Mouse (Mus musculus): ENCODE results near the gene Dcaf15.
A peak's percentile ranks its signal among the peaks of the same experiment; 100 is the strongest.

Gene Dcaf15

DNA sequence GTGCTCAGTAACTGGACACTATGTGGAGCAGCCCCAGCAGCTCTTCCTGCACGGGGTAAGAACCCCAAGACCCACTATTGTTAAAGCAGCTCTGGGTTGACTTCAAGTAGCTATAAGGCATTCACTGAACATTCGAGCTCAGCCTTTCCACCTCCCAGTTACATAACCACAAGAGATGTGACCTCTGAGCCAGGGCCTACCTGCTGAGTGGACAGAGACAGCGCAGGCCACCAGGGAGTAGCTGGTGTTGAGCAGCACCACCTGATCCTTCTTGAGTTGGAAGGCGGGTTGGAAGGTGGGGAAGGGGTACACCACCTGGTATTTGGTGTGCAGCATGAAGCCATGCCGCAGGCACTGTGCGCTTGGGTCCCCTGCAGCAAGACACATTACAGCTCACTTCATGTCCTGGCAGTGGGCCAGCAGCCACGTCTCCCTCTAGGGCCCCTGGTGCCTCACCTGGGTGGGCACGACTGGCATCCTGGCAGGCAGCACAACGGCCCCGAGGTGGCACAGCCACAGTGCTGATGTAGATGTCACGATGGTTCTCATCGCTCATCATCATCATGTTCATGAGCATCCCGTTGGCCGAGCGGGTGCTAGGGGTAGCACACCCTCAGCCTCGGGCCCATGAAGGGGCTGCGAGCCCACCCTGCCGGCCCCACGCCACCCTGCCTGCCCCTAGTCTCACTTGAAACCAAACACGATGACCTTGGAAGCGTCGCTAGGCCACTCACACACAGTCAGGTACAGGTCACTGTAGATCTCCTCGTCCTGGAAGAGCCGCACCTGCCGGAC, 2.9 kb downstream of the Dcaf15 start:
- no peak for DNase-seq (ENCODE audit: low spot score in 2 of 2)

DNA sequence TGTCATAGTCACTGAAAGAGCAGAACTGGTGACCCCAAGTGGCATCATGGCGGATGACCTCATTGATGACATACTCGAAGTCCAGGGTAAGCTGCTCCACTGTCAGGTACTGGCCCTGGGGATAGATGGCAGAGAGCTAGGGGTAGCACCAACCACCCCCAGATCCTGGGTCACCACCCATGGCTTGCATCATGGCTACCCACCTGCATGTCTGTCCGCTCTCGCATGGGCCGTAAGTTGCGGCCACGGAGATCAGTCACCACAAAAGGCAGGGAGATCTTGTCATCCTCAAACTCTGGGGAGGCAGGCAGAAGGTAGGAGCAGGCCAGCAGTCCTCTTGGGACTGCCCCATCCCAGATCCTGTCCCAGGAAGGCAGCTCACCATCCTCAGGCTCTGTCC, 6.2 kb downstream of the Dcaf15 start:
- DNase-seq (ENCODE audit: low spot score in 2 of 2): no peak

DNA sequence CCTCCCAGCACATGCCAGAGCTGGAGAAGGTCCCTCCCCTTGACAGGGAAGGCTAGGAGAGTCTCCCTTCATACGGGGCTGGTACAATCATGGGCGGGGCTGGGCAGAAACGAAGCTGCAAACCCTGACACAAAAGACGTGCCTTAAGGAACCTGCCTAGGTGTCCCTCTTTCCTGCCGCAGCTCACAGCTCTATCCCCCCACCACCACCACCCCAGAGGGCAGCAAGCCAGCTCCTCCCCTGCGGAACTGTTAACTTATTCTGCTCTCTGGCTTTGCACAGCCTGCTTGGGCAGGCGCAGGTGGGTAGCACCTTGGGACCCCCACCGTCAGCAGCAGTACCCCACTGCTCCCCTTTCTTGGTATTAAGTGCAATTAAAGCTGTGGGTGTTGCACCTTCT, 8.5 kb downstream of the Dcaf15 start:
- DNase-seq (ENCODE audit: low spot score in 2 of 2): no peak

DNA sequence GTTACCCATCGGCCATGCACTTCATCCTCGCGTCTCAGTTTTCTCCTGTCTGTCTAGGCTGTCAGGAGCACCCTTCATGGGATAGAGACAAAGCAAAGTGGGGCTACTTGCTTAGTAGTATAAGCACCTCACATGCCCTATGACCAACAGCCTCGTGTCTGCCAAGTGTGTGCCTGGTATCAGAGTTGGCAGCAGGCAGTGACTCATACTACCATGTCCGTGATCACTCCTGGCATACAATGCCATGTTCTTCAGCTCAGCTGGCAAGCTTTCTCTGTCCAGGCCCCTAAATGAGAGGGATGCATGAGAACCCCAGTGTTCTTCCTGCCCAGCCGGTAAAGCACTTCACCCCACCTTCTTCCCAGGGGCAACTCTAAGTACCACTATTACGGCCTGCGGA, 14.0 kb downstream of the Dcaf15 start:
- no peak for DNase-seq (ENCODE audit: low spot score in 2 of 2)

DNA sequence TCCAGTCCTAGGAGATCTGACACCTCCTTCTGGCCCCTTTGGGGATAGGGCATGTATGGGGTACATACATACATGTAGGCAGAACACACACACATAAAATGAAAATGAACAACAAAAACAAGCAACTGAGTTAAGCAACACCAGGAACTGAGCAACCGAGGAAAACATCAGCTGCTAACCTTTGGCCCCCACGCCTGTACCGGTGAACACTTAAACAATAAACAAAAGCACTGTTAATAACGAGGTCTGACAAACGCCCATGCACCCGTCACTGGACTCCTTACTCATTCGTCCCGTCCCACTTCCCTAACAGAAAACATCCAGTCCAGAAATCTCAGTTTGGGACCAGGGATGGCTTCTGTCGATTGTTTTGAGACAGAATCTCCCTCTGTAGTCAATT, 15.3 kb downstream of the Dcaf15 start:
- no peak for DNase-seq (ENCODE audit: low spot score in 2 of 2)

DNA sequence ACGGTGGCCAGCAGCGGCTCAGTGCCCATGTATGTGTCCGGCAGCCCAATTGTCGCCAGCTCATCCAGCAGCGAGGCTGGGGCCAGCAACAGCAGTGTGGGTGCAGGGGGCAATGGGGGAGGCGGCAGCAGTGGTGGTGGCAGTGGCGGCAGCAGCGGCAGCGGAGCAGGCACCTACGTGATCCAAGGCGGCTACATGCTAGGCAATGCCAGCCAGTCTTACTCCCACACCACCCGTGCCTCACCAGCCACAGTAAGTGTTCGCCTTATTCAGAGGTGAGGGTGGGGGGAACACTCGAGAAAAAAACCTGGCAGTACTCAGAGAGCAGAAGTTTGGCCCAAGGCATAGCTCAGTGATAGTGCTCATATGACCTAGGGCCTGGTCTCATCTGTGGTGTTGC, 16.7 kb downstream of the Dcaf15 start:
- DNase-seq (ENCODE audit: low spot score in 2 of 2): no peak

DNA sequence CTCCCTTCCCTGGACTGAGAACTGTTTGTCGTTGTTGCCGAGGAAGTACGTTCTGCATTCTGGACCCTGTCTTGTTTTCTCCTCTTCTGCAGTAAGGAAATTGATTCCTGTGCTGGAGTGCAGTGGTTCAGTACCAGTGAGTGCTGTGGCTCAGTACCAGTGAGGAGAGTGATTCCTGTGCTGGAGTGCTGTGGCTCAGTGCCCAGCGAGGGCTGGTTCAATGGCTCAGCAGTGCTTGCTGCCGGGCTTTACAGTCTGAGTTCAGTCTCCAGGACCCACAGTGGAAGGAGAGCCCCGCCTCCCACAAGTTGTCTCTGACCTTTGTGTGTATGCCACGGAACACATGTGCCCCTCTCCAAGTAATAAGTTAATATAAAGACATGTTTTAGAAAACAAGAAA, 17.4 kb downstream of the Dcaf15 start:
- no peak for DNase-seq (ENCODE audit: low spot score in 2 of 2)

DNA sequence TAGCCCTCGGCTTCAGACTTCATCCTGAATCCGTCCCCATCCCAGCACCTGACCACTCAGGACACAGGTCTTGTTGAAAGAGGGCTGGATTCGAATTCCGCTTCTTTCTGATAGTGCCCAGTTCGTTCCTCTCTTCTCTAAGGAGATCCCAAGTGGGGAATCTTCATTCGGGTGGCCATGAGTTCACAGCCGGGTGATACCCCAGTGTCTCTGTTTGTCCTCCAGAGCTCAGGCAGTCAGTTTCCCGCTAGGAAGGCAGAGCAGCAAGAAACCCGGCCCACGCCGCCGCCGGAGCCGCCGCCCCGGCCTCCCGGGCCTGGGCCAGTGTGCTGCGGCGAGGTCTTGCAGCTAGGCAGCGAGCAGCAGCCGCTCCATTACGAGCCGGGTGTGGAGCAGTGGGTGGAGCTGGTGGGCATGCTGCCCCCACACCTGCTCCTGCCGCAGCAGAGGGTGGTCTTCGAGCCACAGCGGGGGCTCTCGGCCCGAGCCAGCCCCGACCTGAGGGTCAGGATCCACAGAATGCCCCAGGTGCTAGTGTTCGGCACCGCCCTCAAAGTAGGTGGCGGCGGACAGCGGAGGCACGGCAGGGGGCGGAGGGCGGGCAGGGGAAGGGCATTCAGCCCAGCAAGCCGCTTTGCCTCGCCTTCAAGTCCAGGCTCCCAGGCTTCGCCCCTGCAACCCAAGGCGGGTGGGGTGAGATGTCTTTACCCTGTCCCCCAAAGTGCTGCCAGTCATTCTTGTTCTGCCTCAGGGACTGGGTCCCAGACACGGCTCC, 20.0 kb downstream of the Dcaf15 start:
- no peak for DNase-seq (ENCODE audit: low spot score in 2 of 2)

DNA sequence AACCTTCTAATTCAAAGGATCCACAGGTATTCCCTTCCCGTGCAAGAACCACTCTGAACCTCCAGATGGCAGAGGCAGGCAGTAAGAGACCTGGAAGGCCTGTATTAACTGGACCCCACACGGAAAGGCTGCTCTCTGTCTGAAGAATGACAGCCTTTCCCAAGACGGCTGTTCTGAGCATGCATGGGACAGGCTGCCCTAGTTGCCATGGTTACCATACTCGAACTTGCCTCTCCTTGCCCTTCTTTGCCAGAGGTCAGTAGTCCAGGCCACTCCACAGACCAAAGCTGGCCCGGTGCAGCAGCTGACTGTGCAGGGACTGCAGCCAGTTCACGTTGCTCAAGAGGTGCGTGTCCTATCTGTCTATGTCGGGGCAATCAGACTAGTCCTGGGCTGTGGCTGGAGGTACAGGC, 20.7 kb downstream of the Dcaf15 start:
- no peak for DNase-seq (ENCODE audit: low spot score in 2 of 2)

DNA sequence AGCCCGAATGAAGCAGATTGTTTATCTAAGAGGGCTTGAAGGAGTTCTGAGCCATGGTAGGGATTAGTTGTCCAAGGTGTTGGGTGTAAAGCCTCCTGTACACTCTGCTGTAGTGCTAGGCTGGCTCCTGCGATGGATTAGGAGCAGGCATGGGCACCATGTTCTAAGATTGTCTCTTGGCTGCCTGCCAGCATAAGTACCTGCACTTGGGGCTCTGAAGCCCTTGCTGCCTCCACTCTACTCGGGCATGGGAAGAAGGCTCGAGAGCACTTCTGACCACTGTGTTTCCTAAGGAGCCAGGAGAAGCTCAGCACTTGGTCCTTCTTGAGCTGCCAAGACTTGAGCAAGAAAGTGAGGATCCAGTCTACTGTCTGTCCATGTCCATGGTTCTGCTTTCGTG, 25.4 kb downstream of the Dcaf15 start:
- DNase-seq (ENCODE audit: low spot score in 2 of 2): no peak

DNA sequence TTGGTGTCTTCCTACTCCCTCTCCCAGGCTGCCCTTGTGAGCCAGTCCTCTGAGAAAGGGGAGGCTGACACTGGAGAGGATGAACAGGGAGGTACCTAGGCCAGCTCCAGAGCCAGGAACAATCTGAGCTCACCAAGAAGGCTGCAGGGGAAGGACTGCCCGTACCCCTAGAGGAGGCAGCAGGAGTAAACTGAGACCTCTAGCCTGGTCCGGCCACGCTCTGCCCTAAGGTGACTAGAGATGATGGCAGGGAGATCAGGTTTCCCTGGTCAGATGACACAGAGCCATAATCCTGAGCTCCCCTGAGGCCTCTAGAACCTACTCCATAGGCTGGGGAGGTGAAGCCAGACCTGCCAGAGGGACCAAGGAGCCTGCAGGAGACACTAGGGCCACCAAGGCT, 27.7 kb downstream of the Dcaf15 start:
- no peak for DNase-seq (ENCODE audit: low spot score in 2 of 2)

DNA sequence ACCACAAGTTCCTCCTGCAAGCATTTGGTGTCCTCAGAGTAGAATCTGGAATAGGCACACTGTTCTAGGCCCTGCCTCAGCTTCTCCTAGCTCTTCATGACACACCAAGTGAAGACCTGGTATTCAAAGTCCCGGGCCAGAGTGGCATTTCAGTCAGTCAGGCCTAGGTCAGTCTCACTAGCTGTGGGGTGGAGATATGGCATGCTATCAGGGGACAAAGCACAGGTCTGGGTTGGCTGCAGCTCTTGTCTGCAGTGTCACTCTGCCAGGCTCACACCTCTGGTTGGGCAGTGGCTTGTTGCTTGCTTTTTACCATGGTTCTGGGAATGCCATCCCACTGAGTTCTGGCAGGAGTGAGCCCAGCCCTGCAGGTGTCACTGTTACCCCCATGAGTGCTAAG, 28.2 kb downstream of the Dcaf15 start:
- no peak for DNase-seq (ENCODE audit: low spot score in 2 of 2)

DNA sequence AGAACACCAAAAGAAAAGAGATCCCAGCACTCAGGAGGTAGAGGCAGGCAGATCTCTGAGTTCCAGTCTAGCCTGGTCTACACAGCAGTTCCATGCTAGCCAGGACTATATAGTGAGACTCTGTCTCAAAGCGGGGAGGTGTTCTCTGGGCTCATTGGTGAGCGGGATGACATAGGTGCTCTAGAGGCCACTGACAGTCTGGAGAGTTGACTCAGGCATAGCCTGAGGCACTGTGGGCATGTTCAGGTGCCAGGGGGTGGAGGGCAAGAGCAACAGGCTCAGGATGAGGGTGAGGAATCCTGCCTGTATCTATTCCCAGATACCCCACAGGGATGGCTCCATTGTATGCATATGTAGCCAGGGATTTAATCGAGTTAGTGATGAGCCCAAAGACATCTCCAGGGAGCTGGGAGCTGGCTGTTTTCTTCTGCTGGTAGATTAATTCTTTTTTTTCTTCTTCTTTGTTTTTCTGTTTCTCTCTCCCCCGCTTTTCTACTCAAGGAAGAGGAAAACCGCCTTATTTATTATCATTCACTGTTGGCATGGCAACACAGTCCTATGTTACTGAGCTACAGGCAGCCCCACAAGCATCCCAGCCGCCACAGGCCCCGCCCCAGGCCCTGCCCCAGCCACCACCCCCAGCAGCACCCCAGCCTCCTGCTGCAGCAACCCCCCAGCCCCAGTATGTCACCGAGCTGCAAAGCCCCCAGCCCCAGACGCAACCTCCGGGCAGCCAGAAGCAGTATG, 31.2 kb downstream of the Dcaf15 start:
- no peak for DNase-seq (ENCODE audit: low spot score in 2 of 2)

DNA sequence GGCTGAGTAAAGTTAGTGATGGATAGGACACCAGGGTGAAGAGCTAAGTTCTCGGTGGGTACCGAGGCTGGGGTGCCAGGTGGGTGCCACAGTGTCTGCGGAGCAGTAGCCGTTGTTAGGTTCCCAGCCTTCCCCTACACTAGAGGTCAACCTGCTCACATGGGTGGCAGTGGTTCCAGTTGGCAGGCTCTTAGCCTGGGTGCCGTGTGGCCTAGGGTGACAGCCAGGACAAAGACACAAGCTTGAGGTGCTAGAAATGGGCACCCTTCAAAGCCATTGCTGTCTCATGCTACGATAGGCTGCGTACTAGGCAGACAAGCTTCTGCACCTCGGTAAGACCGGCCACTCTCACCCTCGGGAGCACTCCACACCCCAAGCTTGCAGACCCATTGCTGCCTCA, 32.2 kb downstream of the Dcaf15 start:
- no peak for DNase-seq (ENCODE audit: low spot score in 2 of 2)

DNA sequence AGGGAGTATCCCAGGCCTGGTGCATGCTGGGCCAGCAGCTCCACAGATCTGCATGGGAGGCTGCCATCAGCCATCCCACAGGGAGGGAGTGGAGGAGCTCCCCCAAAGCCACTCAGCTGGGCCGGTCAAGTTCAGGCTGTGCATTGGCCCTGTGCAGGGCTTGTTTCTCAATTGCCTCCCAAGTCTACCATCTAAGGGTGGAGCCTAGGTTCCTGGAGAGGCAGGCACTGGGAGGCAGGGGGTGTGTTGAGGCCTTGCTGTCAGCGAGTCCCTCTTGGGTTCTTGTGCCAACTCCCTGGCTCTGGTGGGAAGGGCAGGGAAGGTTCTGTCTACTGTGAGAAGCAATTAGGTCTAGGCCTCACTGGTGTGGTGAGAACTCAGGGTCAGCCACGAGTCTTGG, 32.6 kb downstream of the Dcaf15 start:
- DNase-seq (ENCODE audit: low spot score in 2 of 2): no peak

DNA sequence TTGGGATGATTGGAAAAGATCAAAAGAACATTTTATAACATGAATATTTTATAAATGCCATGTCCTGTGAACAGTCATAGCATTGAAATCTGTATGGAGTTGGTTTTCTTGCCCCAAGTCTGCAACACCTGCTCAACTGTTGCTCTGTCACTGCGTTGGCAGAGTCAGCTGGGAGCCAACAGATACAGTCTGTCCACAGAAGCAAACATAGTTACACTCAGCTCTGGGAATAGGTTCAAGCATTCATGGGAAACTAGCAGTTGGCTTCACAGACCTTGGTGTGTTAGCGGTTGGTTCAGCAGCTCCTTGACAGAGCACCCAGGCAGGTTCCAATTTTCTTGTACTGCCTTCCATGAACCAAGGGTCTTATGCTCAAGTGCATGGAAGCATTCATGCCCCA, 33.9 kb downstream of the Dcaf15 start:
- DNase-seq (ENCODE audit: low spot score in 2 of 2): no peak

DNA sequence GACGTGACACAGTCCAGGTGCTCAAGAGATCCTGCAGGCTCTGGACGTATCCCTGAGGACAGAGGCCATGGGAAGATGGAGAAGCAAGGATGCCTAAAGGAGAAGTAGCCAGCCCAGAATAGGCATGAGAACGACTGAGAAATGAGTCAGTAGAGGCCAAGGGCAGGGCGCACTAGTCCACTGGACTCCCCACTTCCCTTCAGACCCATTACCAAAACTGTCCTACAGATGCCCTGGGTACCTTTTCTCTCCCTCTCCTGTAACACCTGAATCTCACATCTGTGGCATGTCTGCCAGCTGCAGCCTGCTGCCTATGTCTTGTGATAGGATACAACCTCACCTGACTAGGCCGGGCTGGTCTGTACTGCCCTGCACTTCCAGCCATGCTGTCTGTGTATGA, 34.3 kb downstream of the Dcaf15 start:
- no peak for DNase-seq (ENCODE audit: low spot score in 2 of 2)

DNA sequence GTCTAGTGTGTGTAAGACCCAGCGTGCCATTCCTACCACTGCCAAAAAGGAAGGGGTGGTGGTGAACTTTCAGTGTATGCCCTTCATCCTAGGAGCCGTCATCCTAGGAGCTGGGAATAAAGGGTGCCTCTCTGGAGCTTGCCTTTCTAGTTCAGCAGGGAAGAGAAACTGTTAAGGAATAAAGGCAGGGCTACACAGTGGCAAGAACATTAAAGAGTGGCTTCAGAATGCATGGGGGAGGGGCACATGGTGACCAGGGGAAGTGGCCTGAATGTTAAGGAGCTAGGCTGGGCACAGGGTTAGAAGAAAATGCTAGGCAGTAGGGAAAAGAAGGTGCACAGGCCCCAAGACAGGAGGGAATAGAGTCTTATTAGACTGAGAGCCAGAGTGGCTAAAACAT, 34.8 kb downstream of the Dcaf15 start:
- DNase-seq (ENCODE audit: low spot score in 2 of 2): no peak

DNA sequence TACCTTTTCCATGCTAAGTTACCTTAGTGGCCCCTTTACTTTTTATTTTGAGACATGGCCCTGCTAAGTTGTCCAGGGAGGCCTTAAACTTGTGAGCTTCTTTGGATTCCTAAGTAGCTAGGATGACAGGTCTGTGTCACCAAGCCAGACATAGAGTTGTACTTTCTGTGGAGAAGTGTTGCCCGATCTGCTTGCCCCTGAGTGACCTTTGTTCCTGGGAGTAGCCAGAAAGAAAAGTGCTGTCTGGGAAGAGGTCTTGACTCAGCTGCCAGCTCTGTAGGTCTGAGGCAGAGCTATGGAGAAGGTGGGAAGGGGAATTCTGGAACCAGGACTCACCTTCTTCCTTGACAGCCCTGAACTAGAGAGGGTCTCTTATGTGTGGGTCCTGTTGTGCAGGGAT, 35.4 kb downstream of the Dcaf15 start:
- DNase-seq (ENCODE audit: low spot score in 2 of 2): no peak

DNA sequence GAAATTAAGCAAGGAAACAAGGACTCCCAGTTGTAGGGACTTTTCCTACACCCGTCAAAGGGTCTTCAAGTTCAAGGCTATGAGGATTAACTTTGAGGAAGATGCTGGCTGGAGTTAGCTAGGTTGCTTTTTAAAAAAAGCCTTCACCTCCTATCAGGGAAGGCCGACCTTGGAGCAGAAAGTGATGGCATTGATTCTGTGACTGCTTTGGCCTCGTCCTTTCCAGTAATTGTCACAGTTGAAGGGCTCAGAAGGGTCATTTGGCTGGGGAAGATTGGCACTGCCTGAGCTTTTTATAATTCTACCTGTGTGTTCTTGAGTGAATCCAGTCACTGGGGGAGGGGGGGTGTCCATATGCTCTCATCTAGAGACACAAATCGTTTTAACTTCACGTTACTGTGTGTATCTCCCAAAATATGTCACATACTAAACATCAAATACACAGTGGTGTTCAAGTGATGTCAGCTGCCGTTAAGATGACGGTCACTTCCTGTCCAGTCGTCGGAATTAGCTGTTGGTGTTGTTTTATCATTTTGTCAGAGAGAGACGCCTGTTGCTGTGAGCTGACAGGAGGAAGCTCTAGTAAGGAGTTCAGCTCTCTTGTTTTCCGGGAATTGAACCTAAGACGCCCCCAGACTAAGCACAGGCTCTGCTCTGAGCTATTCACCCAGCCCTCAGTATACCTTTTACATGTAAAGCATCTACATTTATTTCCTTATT, 36.1 kb downstream of the Dcaf15 start:
- DNase-seq (ENCODE audit: low spot score in 2 of 2): peak; percentile 43 to 65

DNA sequence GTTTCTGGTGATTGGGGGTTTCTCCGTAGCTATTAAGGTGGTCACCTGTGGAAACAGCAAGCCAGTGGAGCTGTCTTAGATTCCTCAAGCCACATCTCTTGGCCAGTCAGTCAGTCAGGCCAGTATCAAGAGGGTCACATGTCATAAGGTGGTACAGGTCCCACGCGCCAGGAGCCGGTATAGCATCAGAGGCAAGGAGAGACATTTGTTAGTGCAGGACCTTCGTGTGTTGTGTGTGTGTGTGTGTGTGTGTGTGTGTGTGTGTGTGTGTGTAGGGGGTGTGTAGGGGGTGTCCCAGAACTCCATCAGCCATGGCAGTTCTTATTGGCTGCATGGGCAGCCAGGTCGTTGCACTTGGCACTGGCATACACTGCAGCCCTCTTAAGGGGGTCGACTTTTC, 36.7 kb downstream of the Dcaf15 start:
- no peak for DNase-seq (ENCODE audit: low spot score in 2 of 2)

DNA sequence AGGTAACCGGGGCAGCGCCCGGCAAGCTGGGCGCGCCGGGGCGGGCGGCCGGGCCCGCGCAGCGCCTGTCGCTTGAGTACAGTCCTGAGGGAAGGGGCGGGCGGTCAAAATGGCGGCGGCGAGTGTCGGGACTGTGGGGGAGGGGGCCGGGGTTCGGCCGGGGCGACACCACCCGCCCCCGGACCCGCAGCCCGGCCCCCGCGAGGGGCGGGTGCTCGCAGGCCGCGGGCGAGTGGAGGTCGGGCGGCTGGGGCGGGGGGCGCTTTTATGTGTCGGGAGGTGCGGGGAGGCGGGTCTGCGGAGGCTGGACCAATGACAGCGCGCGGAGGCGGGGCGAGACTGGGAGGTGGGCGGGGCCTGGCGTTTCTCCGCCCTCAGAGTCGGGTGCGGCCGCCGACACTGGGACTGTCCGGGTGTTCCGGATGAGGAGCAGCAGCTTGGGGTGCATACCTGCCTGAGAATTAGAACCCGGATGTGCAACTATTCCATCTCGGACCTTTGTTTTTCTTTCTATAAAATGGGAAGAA, 37.5 kb downstream of the Dcaf15 start:
- peak; percentile 96 for DNase-seq (ENCODE audit: low spot score in 2 of 2)
